Mouse (Mus musculus): ENCODE results near the gene Ndufa3. TPM values are rescaled to one million over a fixed set of nuclear protein-coding genes. Genes with fewer than 3 reads are reported as not detected.
"Not testable (repeated sequence)": the region's sequence is repeated elsewhere in the genome, so short reads cannot be mapped to it uniquely, and the experiment has no call there.

Ndufa3 gene
- 100 to 1,000 TPM; 370 to 397 TPM for total RNA-seq (2021)

- DNase-seq: peak; percentile 90
- intact Hi-C loops (cut with DNase I): no loop called here
Measured at GRCm38 (mm10) chr7:3617242-3617995, at the start of gene Ndufa3. Gene Ndufa3, plus strand, starts transcription at chr7:3617373.

DNA sequence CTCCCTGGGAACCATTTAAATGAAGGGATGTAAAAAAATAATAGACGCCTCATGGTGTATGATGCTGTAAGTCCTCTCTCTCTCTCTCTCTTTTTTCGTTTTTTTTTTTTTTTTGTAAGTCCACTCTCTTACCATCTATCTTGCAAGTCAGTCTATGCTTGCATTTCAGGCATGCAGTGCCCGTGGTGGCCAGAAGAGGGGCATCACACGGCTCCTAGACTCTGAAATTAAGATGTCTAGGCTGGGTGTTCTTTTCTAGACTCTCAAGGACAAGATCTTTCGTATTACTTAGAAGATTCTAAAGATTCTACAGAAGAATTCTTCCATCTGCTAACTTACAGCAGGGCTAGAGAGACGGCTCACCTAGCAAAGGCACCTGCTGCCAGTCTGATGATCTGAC lies 47.4 kb upstream of the Ndufa3 start:
- intact Hi-C loops (cut with DNase I): no loop called here
- DNase-seq: no peak

DNA sequence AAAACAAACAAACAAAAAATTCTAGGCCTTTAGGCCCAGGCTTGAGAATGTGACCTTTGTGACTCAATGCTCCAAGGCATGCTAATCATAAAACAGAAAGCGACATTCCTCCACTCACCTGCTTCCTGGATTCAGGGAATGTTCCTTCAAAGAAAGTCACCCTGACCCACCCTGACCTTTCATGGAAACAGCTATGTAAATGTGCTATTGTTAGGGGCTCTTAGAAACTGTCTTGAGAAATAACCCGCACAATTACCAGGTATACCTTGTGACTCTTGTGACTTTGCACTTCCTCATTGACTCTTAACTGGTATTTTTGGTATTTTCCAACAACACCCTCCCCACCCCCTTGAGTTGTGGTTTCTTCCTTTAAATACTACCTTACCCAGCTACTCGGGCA lies 46.6 kb upstream of the Ndufa3 start:
- DNase-seq; intact Hi-C loops (cut with DNase I): not testable (repeated sequence)

GRCm38 (mm10) chr7:3571847-3572246 lies 45.3 kb upstream of the Ndufa3 start:
- intact Hi-C loops (cut with DNase I): no loop called here

GRCm38 (mm10) chr7:3574216-3574615 lies 43.0 kb upstream of the Ndufa3 start:
- DNase-seq: no peak
- intact Hi-C loops (cut with DNase I): no loop called here

More at GRCm38 (mm10) chr7:3571847-3572246, 45.3 kb upstream of the Ndufa3 start:
- no peak for DNase-seq

DNA sequence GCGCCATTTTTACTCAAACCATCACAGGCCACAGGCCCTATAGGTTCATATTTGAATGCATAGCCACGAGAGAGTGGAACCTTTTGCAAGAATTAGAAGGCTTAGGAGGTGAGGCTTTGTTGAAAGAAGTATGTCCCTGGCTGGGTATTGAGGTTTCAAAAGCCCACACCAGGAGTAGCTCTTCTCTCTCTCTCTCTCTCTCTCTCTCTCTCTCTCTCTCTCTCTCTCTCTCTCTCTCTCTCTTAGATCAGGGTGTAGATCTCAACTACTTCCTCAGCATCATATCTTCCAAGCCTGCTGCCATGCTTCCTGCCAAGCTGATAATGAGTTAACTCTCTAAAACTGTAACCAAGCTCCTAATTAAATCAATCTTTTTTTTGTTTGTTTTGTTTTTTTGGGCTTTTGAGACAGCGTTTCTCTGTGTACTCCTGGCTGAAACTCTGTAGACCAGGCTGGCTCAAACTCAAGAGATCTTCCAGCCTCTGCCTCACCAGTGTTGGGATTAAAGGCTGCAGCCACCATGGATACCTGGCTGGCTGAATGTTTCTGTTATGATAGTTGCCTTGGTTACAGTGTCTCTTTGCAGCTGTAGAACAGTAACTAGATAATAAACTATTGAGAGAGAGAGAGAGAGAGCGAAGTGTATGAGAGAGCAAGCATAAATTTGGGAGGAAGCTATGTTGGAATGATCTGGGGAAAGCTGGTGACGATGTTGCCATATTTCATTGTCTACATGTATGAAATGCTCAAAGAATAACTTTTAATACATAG lies 40.6 kb upstream of the Ndufa3 start:
- no peak for DNase-seq
- intact Hi-C loops (cut with DNase I): no loop called here

- no peak for DNase-seq
- intact Hi-C loops (cut with DNase I): no loop called here
Measured at GRCm38 (mm10) chr7:3578196-3578595, 39.0 kb upstream of the Ndufa3 start.

DNA sequence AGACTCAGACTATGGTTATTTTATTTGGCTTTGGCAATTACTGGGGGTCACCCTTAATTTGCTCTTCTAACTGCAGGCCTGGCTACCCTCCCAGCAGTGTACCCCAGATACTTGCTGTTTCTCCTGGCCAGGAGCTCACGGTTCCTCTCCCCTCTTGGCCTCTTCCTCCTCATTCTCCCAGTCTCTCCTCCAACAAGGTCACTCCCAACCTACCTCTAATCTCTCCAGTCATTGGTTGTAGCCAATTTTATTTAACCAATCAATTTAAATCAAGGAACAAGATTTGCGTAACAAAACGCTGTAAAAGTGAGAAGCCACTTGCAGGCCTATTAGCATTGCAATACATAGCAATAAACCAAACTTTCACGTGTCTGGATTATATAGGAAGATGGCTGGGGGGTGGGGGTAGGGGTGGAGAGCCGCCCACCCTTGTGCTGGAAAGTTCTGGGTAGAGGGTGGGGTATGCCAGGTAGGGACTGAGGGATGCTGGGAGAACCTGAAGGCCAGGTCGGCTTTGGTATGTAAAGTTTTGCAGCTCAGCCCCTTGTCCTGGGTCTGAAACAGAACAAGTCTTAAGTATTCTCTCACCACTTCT lies 38.1 kb upstream of the Ndufa3 start:
- no peak for DNase-seq
- intact Hi-C loops (cut with DNase I): no loop called here

DNA sequence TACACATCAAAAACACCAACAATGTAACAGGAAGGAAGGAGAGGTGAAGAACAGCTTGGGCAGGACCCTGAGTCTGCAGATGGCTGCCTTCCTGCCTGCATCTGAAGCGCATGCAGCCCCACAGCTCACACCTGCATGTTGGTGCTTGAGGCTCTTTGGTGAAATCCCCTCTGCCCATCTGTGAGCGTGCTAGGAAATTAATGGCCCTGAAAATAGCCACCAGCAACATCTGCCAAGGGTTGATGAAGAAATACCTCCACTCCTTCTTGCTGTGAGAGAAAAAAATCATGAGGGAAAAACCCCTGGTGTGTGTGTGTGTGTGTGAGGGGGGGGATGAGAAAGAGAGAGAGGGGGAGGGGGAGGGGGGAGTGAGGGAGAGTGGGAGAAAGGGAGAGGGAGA lies 37.1 kb upstream of the Ndufa3 start:
- no peak for DNase-seq
- intact Hi-C loops (cut with DNase I): no loop called here

GRCm38 (mm10) chr7:3585763-3586162 lies 31.4 kb upstream of the Ndufa3 start:
- DNase-seq: no peak
- intact Hi-C loops (cut with DNase I): no loop called here

DNA sequence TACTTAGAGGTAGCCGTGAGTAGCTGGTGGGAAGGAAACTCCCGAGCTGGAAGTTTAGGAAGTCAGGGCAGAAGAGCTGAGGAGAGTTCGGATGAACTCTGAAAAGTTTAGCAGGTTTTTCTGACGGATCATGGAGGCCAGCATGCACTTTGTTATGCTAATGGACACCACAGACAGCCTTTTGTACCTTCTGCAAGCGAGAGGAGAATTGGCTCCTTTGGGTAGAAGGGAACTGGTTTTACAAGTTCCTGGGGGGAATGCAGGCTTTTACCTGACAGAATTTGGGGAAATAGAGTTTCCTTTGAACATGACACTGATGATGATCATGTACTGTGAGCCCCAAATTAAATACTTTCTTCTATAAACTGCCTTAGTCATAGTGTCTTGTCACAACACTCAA lies 30.9 kb upstream of the Ndufa3 start:
- intact Hi-C loops (cut with DNase I): no loop called here
- no peak for DNase-seq

DNA sequence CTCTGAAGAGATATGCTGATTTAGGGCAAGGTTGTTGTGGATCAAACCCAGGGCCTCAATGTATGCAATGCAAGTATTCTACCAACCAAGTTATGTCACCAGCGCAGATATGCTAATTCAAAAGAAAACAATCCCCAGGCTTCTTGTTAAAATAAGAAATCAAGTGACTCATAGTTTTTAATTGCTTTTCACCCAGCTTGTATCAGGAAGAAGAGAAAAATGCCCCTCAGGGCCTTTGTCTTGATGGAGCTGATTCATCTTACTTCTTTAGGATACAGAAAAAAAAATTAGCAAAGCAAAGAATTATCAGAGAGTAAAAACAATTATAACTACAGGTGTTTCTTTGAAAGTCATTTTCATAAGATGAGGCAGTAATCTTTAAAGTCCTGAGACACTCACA lies 29.9 kb upstream of the Ndufa3 start:
- no peak for DNase-seq
- intact Hi-C loops (cut with DNase I): no loop called here

GRCm38 (mm10) chr7:3590550-3590949 lies 26.6 kb upstream of the Ndufa3 start:
- intact Hi-C loops (cut with DNase I): loop anchor here (5.0 kb wide), 1 partner anchor 842 kb away; no protein-coding TSS in a partner anchor

GRCm38 (mm10) chr7:3591534-3591933 lies 25.6 kb upstream of the Ndufa3 start:
- no peak for DNase-seq
- intact Hi-C loops (cut with DNase I): loop anchor here (5.0 kb wide), 1 partner anchor 841 kb away; no protein-coding TSS in a partner anchor

More at GRCm38 (mm10) chr7:3590550-3590949, 26.6 kb upstream of the Ndufa3 start:
- no peak for DNase-seq

DNA sequence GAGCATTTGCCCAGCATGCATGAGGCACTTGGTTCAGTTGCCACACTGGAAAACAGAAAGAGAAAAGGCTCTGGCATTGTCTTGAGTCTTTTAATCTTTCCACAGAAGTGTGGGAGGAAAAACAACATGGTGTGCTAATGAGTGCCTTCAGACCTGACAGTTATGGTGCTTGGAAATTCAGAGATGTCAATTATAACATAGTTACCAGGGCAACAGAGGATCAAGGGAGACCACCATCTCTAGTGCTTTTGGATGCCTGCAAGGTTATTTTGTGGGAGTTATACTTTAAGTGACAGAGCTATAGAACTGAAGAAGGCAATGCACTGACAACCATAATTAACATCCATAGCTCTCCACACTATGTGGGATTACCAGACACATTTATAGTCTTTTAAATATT lies 23.3 kb upstream of the Ndufa3 start:
- intact Hi-C loops (cut with DNase I): loop anchor here (5.0 kb wide), 1 partner anchor 838 kb away; no protein-coding TSS in a partner anchor
- DNase-seq: no peak

GRCm38 (mm10) chr7:3594686-3595085 lies 22.5 kb upstream of the Ndufa3 start:
- no peak for DNase-seq
- intact Hi-C loops (cut with DNase I): loop anchor here (5.0 kb wide), 1 partner anchor 838 kb away; no protein-coding TSS in a partner anchor

- no peak for DNase-seq
- intact Hi-C loops (cut with DNase I): no loop called here
Measured at GRCm38 (mm10) chr7:3595146-3595545, 22.0 kb upstream of the Ndufa3 start.

DNA sequence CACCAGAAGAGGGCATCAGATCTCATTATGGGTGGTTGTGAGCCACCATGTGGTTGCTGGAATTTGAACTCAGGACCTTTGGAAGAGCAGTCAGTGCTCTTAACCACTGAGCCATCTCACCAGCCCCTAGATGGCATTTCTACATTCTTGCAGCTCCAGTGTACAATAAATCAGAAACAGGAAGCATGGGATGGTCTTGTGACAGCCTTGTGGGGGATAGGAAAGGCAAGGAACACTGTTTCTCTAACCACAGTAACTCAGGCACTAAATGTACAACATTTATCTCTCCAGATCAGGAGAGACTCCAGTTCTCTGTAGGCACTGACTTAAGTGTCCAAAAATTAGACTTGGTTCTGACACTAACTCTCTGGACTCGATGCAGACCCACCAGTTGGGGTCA lies 19.4 kb upstream of the Ndufa3 start:
- DNase-seq; intact Hi-C loops (cut with DNase I): not testable (repeated sequence)

- DNase-seq: peak; percentile 57
- intact Hi-C loops (cut with DNase I): no loop called here
Measured at GRCm38 (mm10) chr7:3601119-3601518, 16.1 kb upstream of the Ndufa3 start.

- intact Hi-C loops (cut with DNase I): no loop called here
- DNase-seq: no peak
Measured at GRCm38 (mm10) chr7:3606798-3607197, 10.4 kb upstream of the Ndufa3 start.

GRCm38 (mm10) chr7:3607391-3607790 lies 9.8 kb upstream of the Ndufa3 start:
- DNase-seq: no peak
- intact Hi-C loops (cut with DNase I): no loop called here

Measured in left cerebral cortex, postnatal 4 days (tissue).